ENCODE assay signal across 8 mouse cellular contexts in genomic region chr8:70343696-70344095, GRCm38 (mm10). TPM values are rescaled to one million over a fixed set of nuclear protein-coding genes. Genes with fewer than 3 reads are reported as not detected.
DNase-seq lines count a peak whose midpoint lies in the region; ATAC-seq and TF ChIP-seq lines count a peak whose summit lies in the region.
"Had no signal": no experiment of that assay in that cellular context is flagged by ENCODE, and none has a peak within 500 bp of the region (broad histone marks: within the 10 kb centered on the region; RNA-seq: fewer than 3 reads in every experiment).

No protein-coding gene starts in this region.

- DNase-seq in left cerebral cortex, adult 2 months (ENCODE audit: extremely low spot score in 1 of 2, low spot score in 2 of 2), result no peak
- DNase-seq in left cerebral cortex, adult 11 months (ENCODE audit: low spot score), result no peak
- DNase-seq in MN1 (ENCODE audit: low spot score), result peak; percentile 69
- DNase-seq in cerebellum, adult 18-20 months, result peak; percentile 66 to 72
- DNase-seq in lung, postnatal 14 days, result peak; percentile 44

- H3K36me3 ChIP-seq in hindbrain, embryonic 13.5 days, result peaks cover 66% of the 10 kb centered on the region

- 0 out of 2 replicates have a peak, but pooled peaks have one; percentile 46 for ATAC-seq in hindbrain, embryonic 13.5 days (ENCODE audit: low FRiP score)
- ATAC-seq in monocyte, adult 5-6 weeks (replicated peaks; ENCODE audit: insufficient number of reproducible peaks, low FRiP score, low TSS enrichment, poor library complexity, severe bottlenecking), result no peak

- peak; percentile 59 for TF ChIP-seq CTCF in left cerebral cortex, adult 2 months (IDR thresholded peaks at IDR 0.05)

- intact Hi-C loops in left cerebral cortex, adult 2 months (cut with DNase I), result no loop called here

- H3K4me3 ChIP-seq in left cerebral cortex, adult 2 months, result no peak overlapping the region
- no peak overlapping the region for H3K4me3 ChIP-seq in hindbrain, embryonic 13.5 days

- H3K27ac ChIP-seq in left cerebral cortex, adult 2 months, result no peak overlapping the region
- no peak overlapping the region for H3K27ac ChIP-seq in hindbrain, embryonic 13.5 days

- 54% methylated on average over 6 of the region's 6 CpGs for WGBS in hindbrain, embryonic 13.5 days

- H3K4me1 ChIP-seq in hindbrain, embryonic 13.5 days (replicated peaks), result peaks cover 23% of the 10 kb centered on the region

- no peaks in the 10 kb centered on the region for H3K27me3 ChIP-seq in hindbrain, embryonic 13.5 days
- H3K27me3 ChIP-seq: megakaryocyte, embryonic 14.5 days had no signal

- H3K9me3 ChIP-seq in hindbrain, embryonic 13.5 days, result no peaks in the 10 kb centered on the region
- H3K9me3 ChIP-seq: megakaryocyte, embryonic 14.5 days had no signal

- H3K9ac ChIP-seq in hindbrain, embryonic 13.5 days, result no peak overlapping the region

- H3K4me2 ChIP-seq in hindbrain, embryonic 13.5 days, result no peak overlapping the region

RNA-seq across cellular contexts. Expression of gene Upf1, which starts 9.4 kb away (rescaled TPM):
- total RNA-seq in left cerebral cortex, adult 2 months (2021), result 10 to 100 TPM; 66.0 to 70.0 TPM
- polyA plus RNA-seq in hindbrain, embryonic 13.5 days (2015; fragmentation: Nextera tagmentation; extraction: Ambion mirVana), result 14.4 and 15.9 TPM in 2 replicates
- total RNA-seq in monocyte, adult 5-6 weeks (2017), result 21.5 to 44.5 TPM (median 27.6 TPM) in 3 replicates

RNA-seq across cellular contexts. Expression of gene Gdf1, which starts 14.1 kb away (rescaled TPM):
- total RNA-seq in left cerebral cortex, adult 2 months (2021), result 10 to 100 TPM in 1 of 2 experiments, 1 to 10 TPM in 1; 8.2 to 17.1 TPM
- polyA plus RNA-seq in hindbrain, embryonic 13.5 days (2015; fragmentation: Nextera tagmentation; extraction: Ambion mirVana), result 1.2 and 2.6 TPM in 2 replicates
- not detected in 3 replicates for total RNA-seq in monocyte, adult 5-6 weeks (2017)

RNA-seq across cellular contexts. Expression of gene Cers1, which starts 28.1 kb away (rescaled TPM):
- total RNA-seq in left cerebral cortex, adult 2 months (2021), result 100 to 1,000 TPM in 1 of 2 experiments, 10 to 100 TPM in 1; 94.8 to 104 TPM
- 24.5 and 25.1 TPM in 2 replicates for polyA plus RNA-seq in hindbrain, embryonic 13.5 days (2015; fragmentation: Nextera tagmentation; extraction: Ambion mirVana)
- not detected in 3 replicates for total RNA-seq in monocyte, adult 5-6 weeks (2017)

RNA-seq across cellular contexts. Expression of gene Comp, which starts 29.7 kb away (rescaled TPM):
- total RNA-seq in left cerebral cortex, adult 2 months (2021), result under 1 TPM; 0.32 to 0.33 TPM
- 0.14 and 0.96 TPM in 2 replicates for polyA plus RNA-seq in hindbrain, embryonic 13.5 days (2015; fragmentation: Nextera tagmentation; extraction: Ambion mirVana)
- 0.11 to 4.1 TPM (median 0.19 TPM) in 3 replicates for total RNA-seq in monocyte, adult 5-6 weeks (2017)

RNA-seq across cellular contexts. Expression of gene Cope, which starts 41.4 kb away (rescaled TPM):
- total RNA-seq in left cerebral cortex, adult 2 months (2021), result 100 to 1,000 TPM; 137 to 145 TPM
- 275 and 288 TPM in 2 replicates for polyA plus RNA-seq in hindbrain, embryonic 13.5 days (2015; fragmentation: Nextera tagmentation; extraction: Ambion mirVana)
- 79.7 to 131 TPM (median 108 TPM) in 3 replicates for total RNA-seq in monocyte, adult 5-6 weeks (2017)

Comparison
In these comparisons a context has a peak if more than half of its experiments do, and no peak if none do; other contexts are left out.
1. DNase-seq: peak in MN1 (single experiment), cerebellum, adult 18-20 months (2 of 2) and lung, postnatal 14 days (single experiment); none in left cerebral cortex, adult 2 months (0 of 2) and left cerebral cortex, adult 11 months (single experiment).
2. RNA of gene Cers1, which starts 28.1 kb away (total RNA-seq): 94.8 to 104 TPM in left cerebral cortex, adult 2 months; not detected in monocyte, adult 5-6 weeks; every median in the first group is over 10 times any median in the second.